Mouse (Mus musculus): ENCODE data around the gene Tspan5.

DNA sequence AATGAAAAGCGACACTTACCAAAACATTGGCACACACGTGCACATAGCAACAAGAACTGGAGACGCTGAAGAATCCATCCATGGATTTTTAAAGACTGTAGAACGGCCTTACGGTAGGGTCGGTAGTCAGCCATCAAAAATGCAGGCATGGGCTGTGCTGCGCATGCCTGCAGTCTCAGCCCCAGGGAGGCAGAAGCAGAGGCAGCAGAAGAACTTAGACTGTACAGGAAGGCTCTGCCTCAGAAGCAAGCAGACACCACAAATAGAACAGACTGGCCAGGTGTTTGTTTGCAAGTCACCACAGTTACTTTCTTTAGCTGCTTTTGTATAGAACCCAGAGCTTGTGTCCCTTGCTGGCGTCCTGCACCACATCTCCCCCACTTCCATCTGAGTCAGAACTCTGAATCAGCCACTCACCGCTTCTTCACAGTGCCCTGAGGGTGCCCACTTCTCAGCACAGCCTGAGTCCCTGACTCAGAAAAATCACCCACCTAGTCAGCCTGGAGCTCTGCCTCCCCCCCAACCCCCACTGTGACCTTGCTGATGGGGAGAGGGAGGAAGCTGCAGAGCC, 158.7 kb downstream of the Tspan5 start:
- no peak for TF ChIP-seq CTCF (IDR thresholded peaks at IDR 0.05; ENCODE audit: low read depth, low read length)
- no peak for TF ChIP-seq POLR2A (IDR thresholded peaks at IDR 0.05; ENCODE audit: extremely low read depth, insufficient read depth, low read length)

Measured in liver, adult 2 months (tissue).